Mouse (Mus musculus) G1E (cell line): ENCODE data around the gene Rcn3. TPM values are rescaled to one million over a fixed set of nuclear protein-coding genes. Genes with fewer than 3 reads are reported as not detected.
A peak's percentile ranks its signal among the peaks of the same experiment; 100 is the strongest.

Source experiments
- ATAC-seq: 2 replicates; pipeline ENCODE4 v1.8.0; 2016; ENCODE audit warnings: mild to moderate bottlenecking; ENCODE audit not compliant: insufficient number of reproducible peaks, poor library complexity, low FRiP score, severe bottlenecking; ENCODE audit errors: extremely low read depth
- DNase-seq: peaks from one replicate; pipeline ENCODE4 v3.0.0; 2012; ENCODE audit warnings: low spot score
- H3K27me3 ChIP-seq: 2 replicates; pipeline ENCODE4 v1.6.1; 2012; ENCODE audit warnings: mild to moderate bottlenecking, low read length, inconsistent platforms; ENCODE audit not compliant: insufficient read depth
- H3K36me3 ChIP-seq: replicated peaks from 2 replicates; pipeline ENCODE3; 2012; ENCODE audit warnings: mild to moderate bottlenecking, inconsistent platforms
- H3K4me1 ChIP-seq: 2 replicates; pipeline ENCODE4 v1.6.1; 2012; ENCODE audit warnings: low read depth, low read length, inconsistent platforms, mixed read lengths; ENCODE audit not compliant: insufficient read depth
- H3K4me3 ChIP-seq: 2 replicates; pipeline ENCODE4 v1.5.1; 2012; ENCODE audit warnings: low read depth, mild to moderate bottlenecking, inconsistent platforms, low read length, moderate library complexity, mixed read lengths
- H3K9me3 ChIP-seq: replicated peaks from 2 replicates; pipeline ENCODE4 v1.6.1; 2012; ENCODE audit warnings: inconsistent platforms
- CTCF ChIP-seq: IDR thresholded peaks from 2 replicates; pipeline ENCODE4 v1.5.1; 2012; ENCODE audit warnings: low read depth, low read length, inconsistent platforms, mixed read lengths
- GATA1 ChIP-seq: IDR thresholded peaks from 2 replicates; pipeline ENCODE4 v1.6.1; 2012; ENCODE audit warnings: borderline replicate concordance, low read length, inconsistent platforms, mixed read lengths
- GATA2 ChIP-seq: IDR thresholded peaks from 2 replicates; pipeline ENCODE4 v1.6.1; 2012; ENCODE audit warnings: low read depth, low read length, inconsistent platforms, borderline replicate concordance
- POLR2AphosphoS5 ChIP-seq: IDR thresholded peaks from 2 replicates; pipeline ENCODE4 v1.6.1; 2012; ENCODE audit warnings: low read depth, low read length, inconsistent platforms; ENCODE audit not compliant: insufficient replicate concordance
- TAL1 ChIP-seq: conservative IDR thresholded peaks from 2 replicates; pipeline ENCODE4 v1.6.1; 2012; ENCODE audit warnings: low read depth, low read length, inconsistent platforms, mixed read lengths
- polyA plus RNA-seq: library from polyadenylated mRNA; stranded (reverse); fragments of >175 nt; gene quantifications from 2 replicates; pipeline ENCODE4 v1.2.3, GENCODE M21; 2012
- total RNA-seq, 2 experiments: library from RNA; stranded (forward) in 1 of 2; stranded (reverse) in 1 of 2; fragments of 200-1000 nt in 1 of 2; fragments of >200 nt in 1 of 2; fragmentation: Nextera tagmentation in 1 of 2; gene quantifications; 2 replicates each; pipeline ENCODE4 v1.2.3; 2014 to 2017

Rcn3 gene
- total and polyA plus RNA-seq, 3 experiments = 0.31 TPM; not detected in 2

DNA sequence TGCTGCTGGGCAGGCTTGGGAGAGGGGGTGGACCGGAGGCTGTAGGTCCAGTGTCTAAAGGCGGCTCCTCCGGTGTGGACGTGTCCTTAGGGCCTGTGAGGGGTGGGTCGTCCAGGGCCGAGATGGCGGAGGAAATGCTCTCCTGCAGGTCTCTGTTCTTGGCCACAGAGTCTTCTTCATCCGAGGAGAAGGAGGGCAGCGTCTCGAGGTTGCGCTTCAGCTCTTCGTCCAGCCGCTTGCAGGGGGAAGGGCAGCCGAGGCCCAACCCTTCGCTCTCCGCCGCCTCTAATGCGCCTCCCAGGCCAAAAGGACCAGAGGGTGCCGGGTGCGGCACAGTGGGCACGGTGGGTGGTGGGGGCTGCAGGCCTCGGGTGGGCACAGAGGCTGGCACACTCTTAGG lies 46.3 kb downstream of the Rcn3 start:
- Histone ChIP-seq H3K9me3 (no peaks in the 10 kb centered on the region), H3K36me3 (peaks cover 99% of the 10 kb centered on the region), H3K4me3 (no peak overlapping the region), H3K27me3 (no peaks in the 10 kb centered on the region), H3K4me1 (peaks cover 37% of the 10 kb centered on the region)
- DNase-seq (no peak), ATAC-seq (no peak)
- TF ChIP-seq TAL1 = no peak
- no peak for TF ChIP-seq CTCF
- no peak for TF ChIP-seq GATA2
- no peak for TF ChIP-seq GATA1
- no peak for TF ChIP-seq POLR2AphosphoS5

DNA sequence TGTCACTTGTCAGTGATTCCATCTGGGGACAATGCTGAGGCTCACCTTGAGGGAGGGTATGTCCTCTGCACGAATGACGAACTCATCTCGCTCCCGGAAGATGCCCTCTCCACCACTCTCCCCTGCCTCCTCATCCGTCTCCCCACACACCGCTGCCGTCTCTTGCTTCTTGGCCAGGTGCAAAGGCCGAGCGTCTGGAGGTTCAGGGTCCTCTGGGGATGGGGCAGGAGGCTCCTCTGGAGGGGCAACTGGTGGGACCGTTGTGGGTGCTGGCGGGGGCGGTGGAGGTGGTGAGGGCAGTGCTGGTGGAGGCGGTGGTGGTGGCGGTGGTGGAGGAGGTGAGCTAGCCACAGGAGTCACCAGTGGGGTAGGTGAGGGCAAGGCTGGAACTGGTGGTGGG lies 48.7 kb downstream of the Rcn3 start:
- ATAC-seq (no peak), DNase-seq (no peak)
- peaks cover 29% of the 10 kb centered on the region for H3K4me1 ChIP-seq
- H3K27me3 ChIP-seq = no peaks in the 10 kb centered on the region
- TF ChIP-seq GATA2 (no peak), CTCF (no peak), GATA1 (no peak), TAL1 (no peak), POLR2AphosphoS5 (no peak)
- no peak overlapping the region for H3K4me3 ChIP-seq
- H3K9me3 ChIP-seq = no peaks in the 10 kb centered on the region
- H3K36me3 ChIP-seq = peaks cover 98% of the 10 kb centered on the region

- TF ChIP-seq POLR2AphosphoS5 = no peak
- TF ChIP-seq TAL1 = no peak
- no peak for TF ChIP-seq GATA1
- no peak for TF ChIP-seq CTCF
- TF ChIP-seq GATA2 = no peak
- H3K4me1 ChIP-seq = peaks cover 15% of the 10 kb centered on the region
- no peak overlapping the region for H3K4me3 ChIP-seq
- DNase-seq = no peak
- H3K9me3 ChIP-seq = no peaks in the 10 kb centered on the region
- no peaks in the 10 kb centered on the region for H3K27me3 ChIP-seq
- peaks cover 98% of the 10 kb centered on the region for H3K36me3 ChIP-seq
- no peak for ATAC-seq
Observed at GRCm38 (mm10) chr7:45040851-45041250, 51.2 kb downstream of the Rcn3 start.

DNA sequence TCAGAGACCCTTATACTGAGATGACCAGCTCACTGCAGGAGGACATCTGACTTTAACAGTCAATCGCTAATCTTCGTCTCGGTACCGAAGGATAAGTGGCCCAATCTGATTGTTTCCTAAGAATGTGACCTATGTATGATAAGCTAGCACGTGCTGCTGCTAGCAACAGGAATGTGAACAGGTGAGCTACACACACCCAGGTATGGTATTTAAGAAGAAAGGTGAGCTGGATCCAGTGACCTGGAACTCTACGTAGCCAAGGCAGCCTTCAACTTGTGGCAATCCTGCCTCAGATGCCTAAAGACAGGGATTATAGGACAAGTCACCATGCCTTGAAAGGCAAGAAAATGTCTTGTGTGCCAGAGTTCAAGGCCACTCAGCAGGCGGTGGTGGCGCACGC lies 53.6 kb downstream of the Rcn3 start:
- Histone ChIP-seq H3K9me3 (no peaks in the 10 kb centered on the region), H3K27me3 (no peaks in the 10 kb centered on the region), H3K4me3 (no peak overlapping the region), H3K4me1 (peaks cover 14% of the 10 kb centered on the region; the same call in 1 of the 2 replicates), H3K36me3 (peaks cover 99% of the 10 kb centered on the region)
- no peak for TF ChIP-seq CTCF
- TF ChIP-seq GATA1 = no peak
- TF ChIP-seq POLR2AphosphoS5 = no peak
- no peak for TF ChIP-seq TAL1
- no peak for TF ChIP-seq GATA2
- no peak for ATAC-seq
- DNase-seq = no peak

GRCm38 (mm10) chr7:45037720-45038361 lies 54.2 kb downstream of the Rcn3 start:
- H3K36me3 ChIP-seq = peaks cover 98% of the 10 kb centered on the region
- no peaks in the 10 kb centered on the region for H3K9me3 ChIP-seq
- peak; percentile 45 for ATAC-seq

DNA sequence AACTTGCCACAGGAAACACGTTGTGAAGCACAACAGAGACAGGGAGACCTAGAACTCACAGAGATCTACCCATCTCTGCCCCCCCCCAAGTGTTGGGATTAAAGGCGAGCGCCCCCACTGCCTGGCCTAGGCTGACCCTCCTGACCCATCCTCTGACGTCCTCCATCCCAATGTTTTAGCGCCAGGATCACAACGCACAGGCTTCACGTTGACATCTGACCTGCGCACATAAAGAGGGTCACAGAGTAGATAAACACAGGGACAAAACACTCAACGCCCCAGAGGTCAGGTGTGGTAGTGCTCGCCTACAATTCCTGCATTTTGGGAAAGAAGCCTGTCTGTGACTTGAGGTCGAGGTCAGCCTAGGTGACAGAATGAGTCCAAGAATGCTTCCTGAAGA lies 55.3 kb downstream of the Rcn3 start:
- TF ChIP-seq POLR2AphosphoS5 (no peak), CTCF (no peak), GATA2 (no peak)
- no peaks in the 10 kb centered on the region for H3K27me3 ChIP-seq
- H3K4me3 ChIP-seq = no peak overlapping the region
- H3K4me1 ChIP-seq = peaks cover 8% of the 10 kb centered on the region; the same call in 1 of the 2 replicates
- peaks cover 97% of the 10 kb centered on the region for H3K36me3 ChIP-seq
- H3K9me3 ChIP-seq = no peaks in the 10 kb centered on the region
- no peak for ATAC-seq
- DNase-seq = no peak

More at GRCm38 (mm10) chr7:45037720-45038361, 54.2 kb downstream of the Rcn3 start:
- TF ChIP-seq POLR2AphosphoS5 (no peak), CTCF (peak; percentile 97)
- H3K27me3 ChIP-seq = no peaks in the 10 kb centered on the region
- H3K4me3 ChIP-seq = no peak overlapping the region
- peaks cover 9% of the 10 kb centered on the region; the same call in 1 of the 2 replicates for H3K4me1 ChIP-seq
- DNase-seq = no peak

DNA sequence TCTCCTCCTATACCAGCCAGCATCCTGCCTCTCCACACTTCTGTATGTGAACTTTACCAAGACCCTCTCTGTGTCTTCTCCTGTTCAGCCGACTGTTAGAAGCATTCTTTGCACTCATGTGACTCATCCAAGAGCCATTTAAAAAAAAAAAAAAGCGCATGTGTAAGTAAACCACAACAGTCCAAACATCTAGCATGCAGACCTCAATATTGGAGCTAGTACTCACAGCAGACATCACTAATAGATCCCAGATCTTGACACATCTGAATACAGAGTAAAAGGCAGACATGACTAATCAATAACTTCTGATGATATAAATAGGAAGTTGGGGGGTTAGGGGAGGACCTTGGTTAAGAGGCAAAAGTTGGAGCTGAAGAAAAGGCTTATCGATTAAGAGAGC lies 56.4 kb downstream of the Rcn3 start:
- H3K9me3 ChIP-seq = no peaks in the 10 kb centered on the region
- no peak overlapping the region for H3K4me3 ChIP-seq
- TF ChIP-seq GATA2 = no peak
- no peak for TF ChIP-seq CTCF
- no peak for TF ChIP-seq TAL1
- TF ChIP-seq GATA1 = no peak
- no peak for TF ChIP-seq POLR2AphosphoS5
- no peaks in the 10 kb centered on the region for H3K27me3 ChIP-seq
- DNase-seq = no peak
- peaks cover 96% of the 10 kb centered on the region for H3K36me3 ChIP-seq
- ATAC-seq = no peak
- peaks cover 8% of the 10 kb centered on the region; the same call in 1 of the 2 replicates for H3K4me1 ChIP-seq
